10 mouse cellular contexts compared by ENCODE assay signal in genomic region chr8:120397444-120398411, GRCm38 (mm10).
DNase-seq lines count a peak whose midpoint lies in the region; ATAC-seq and TF ChIP-seq lines count a peak whose summit lies in the region.
"Had no signal": no experiment of that assay in that cellular context is flagged by ENCODE, and none has a peak within 500 bp of the region (broad histone marks: within the 10 kb centered on the region; RNA-seq: fewer than 3 reads in every experiment).

No protein-coding gene starts in this region.

- TF ChIP-seq RAD21 in MEL (IDR thresholded peaks at IDR 0.05; ENCODE audit: low read depth, low read length) = no peak; the same call in 1 of the 2 replicates

- H3K9me3 ChIP-seq in MEL (replicated peaks; ENCODE audit: insufficient read depth, low read length) = no peaks in the 10 kb centered on the region
- H3K9me3 ChIP-seq in embryonic facial prominence, embryonic 13.5 days = no peaks in the 10 kb centered on the region
- no peaks in the 10 kb centered on the region for H3K9me3 ChIP-seq in limb, embryonic 14.5 days (ENCODE audit: control insufficient read depth, low read length)
- no peaks in the 10 kb centered on the region for H3K9me3 ChIP-seq in midbrain, embryonic 12.5 days

- no peak for TF ChIP-seq POLR2A in MEL (IDR thresholded peaks at IDR 0.05; ENCODE audit: control insufficient read depth in 1 of 2, insufficient read depth in 1 of 2, low read depth in 1 of 2, low read length in 2 of 2, poor library complexity in 1 of 2)
- no peak for TF ChIP-seq POLR2A in limb, embryonic 14.5 days (IDR thresholded peaks at IDR 0.05; ENCODE audit: borderline replicate concordance, extremely low read depth, insufficient read depth, insufficient read length)

- H3K36me3 ChIP-seq in MEL (ENCODE audit: control insufficient read depth in 1 of 2, insufficient read depth in 2 of 2, low read length in 2 of 2) = no peaks in the 10 kb centered on the region
- no peaks in the 10 kb centered on the region for H3K36me3 ChIP-seq in embryonic facial prominence, embryonic 13.5 days
- H3K36me3 ChIP-seq in limb, embryonic 14.5 days (ENCODE audit: control insufficient read depth, insufficient read depth, low read length) = no peaks in the 10 kb centered on the region
- H3K36me3 ChIP-seq in midbrain, embryonic 12.5 days = no peaks in the 10 kb centered on the region

- 27% methylated on average over 15 of the region's 15 CpGs for WGBS in embryonic facial prominence, embryonic 13.5 days
- WGBS in limb, embryonic 14.5 days = 36% methylated on average over 15 of the region's 15 CpGs
- WGBS in midbrain, embryonic 12.5 days = 37% methylated on average over 15 of the region's 15 CpGs

- TF ChIP-seq EP300 in MEL (IDR thresholded peaks at IDR 0.05; ENCODE audit: low read depth in 1 of 2, low read length in 2 of 2) = 0 out of 4 replicates have a peak, but pooled peaks of 1 of the 2 experiments have one; percentile 9

- peak overlapping the region; percentile 17 to 30; a peak in 2 of 4 replicates for H3K4me3 ChIP-seq in MEL (ENCODE audit: control insufficient read depth in 1 of 2, insufficient read depth in 1 of 2, low read depth in 2 of 2, low read length in 2 of 2)
- no peak overlapping the region for H3K4me3 ChIP-seq in embryonic facial prominence, embryonic 13.5 days
- no peak overlapping the region for H3K4me3 ChIP-seq in limb, embryonic 14.5 days (replicated peaks; ENCODE audit: low read length)
- H3K4me3 ChIP-seq in midbrain, embryonic 12.5 days = no peak overlapping the region
- H3K4me3 ChIP-seq: myocyte had no signal

- H3K27ac ChIP-seq in MEL (ENCODE audit: control insufficient read depth, low read depth, low read length) = no peak overlapping the region
- peak overlapping the region; percentile 62 for H3K27ac ChIP-seq in embryonic facial prominence, embryonic 13.5 days
- H3K27ac ChIP-seq in limb, embryonic 14.5 days (replicated peaks; ENCODE audit: low read depth, low read length) = no peak overlapping the region
- peak overlapping the region; percentile 67 for H3K27ac ChIP-seq in midbrain, embryonic 12.5 days (replicated peaks)

- DNase-seq in MEL (ENCODE audit: low read depth, low spot score) = peak; percentile 61
- no peak for DNase-seq in limb, embryonic 14.5 days (ENCODE audit: low spot score)
- DNase-seq in gastrocnemius, adult 8-10 months (ENCODE audit: low spot score in 2 of 2) = no peak
- no peak for DNase-seq in cerebellum, adult 9-11 months
- no peak for DNase-seq in heart, postnatal 36 days
- no peak for DNase-seq in heart, adult 8-10 months (ENCODE audit: low spot score)

- no peaks in the 10 kb centered on the region for H3K79me2 ChIP-seq in MEL (ENCODE audit: control insufficient read depth, insufficient read depth, low read length, poor library complexity)

- ATAC-seq in embryonic facial prominence, embryonic 13.5 days (ENCODE audit: insufficient number of reproducible peaks, insufficient read depth, low FRiP score, low TSS enrichment, low read depth) = no peak
- ATAC-seq in limb, embryonic 14.5 days (ENCODE audit: low FRiP score, low read depth) = no peak
- peak; percentile 53 for ATAC-seq in midbrain, embryonic 12.5 days (ENCODE audit: low FRiP score, low read depth)
- ATAC-seq: intestine, embryonic 16.5 days had no signal

- TF ChIP-seq CTCF in MEL (IDR thresholded peaks at IDR 0.05 in 2 of 3, conservative IDR thresholded peaks at IDR 0.05 in 1 of 3; ENCODE audit: control insufficient read depth in 1 of 3, insufficient read depth in 1 of 3, low read depth in 2 of 3, low read length in 3 of 3, poor library complexity in 1 of 3, severe bottlenecking in 1 of 3) = no peak

- H3K4me1 ChIP-seq in MEL (ENCODE audit: control insufficient read depth in 1 of 2, insufficient read depth in 2 of 2, low read length in 2 of 2) = peaks cover 3 to 10% of the 10 kb centered on the region in 2 experiments; a peak in 3 of 4 replicates
- H3K4me1 ChIP-seq in embryonic facial prominence, embryonic 13.5 days = peaks cover 62% of the 10 kb centered on the region
- H3K4me1 ChIP-seq in limb, embryonic 14.5 days (ENCODE audit: control insufficient read depth, insufficient read depth, low read length) = peaks cover 25% of the 10 kb centered on the region
- H3K4me1 ChIP-seq in midbrain, embryonic 12.5 days = peaks cover 55% of the 10 kb centered on the region

- peak overlapping the region; percentile 41 for H3K9ac ChIP-seq in MEL (ENCODE audit: control insufficient read depth, low read depth, low read length, poor library complexity, severe bottlenecking)
- peak overlapping the region; percentile 12; the same call in 1 of the 2 replicates for H3K9ac ChIP-seq in embryonic facial prominence, embryonic 13.5 days
- 0 out of 2 replicates have a peak overlapping the region, but pooled peaks have one; percentile 28 for H3K9ac ChIP-seq in limb, embryonic 14.5 days (ENCODE audit: low read depth, low read length, severe bottlenecking)
- no peak overlapping the region for H3K9ac ChIP-seq in midbrain, embryonic 12.5 days (replicated peaks)

- H3K4me2 ChIP-seq in embryonic facial prominence, embryonic 13.5 days = peak overlapping the region; percentile 35
- H3K4me2 ChIP-seq in limb, embryonic 14.5 days (replicated peaks; ENCODE audit: low read depth, low read length, severe bottlenecking) = no peak overlapping the region
- peak overlapping the region; percentile 27 for H3K4me2 ChIP-seq in midbrain, embryonic 12.5 days (replicated peaks)

- intact Hi-C loops in heart, postnatal 36 days (cut with DNase I) = no loop called here

- no peaks in the 10 kb centered on the region for H3K27me3 ChIP-seq in MEL (ENCODE audit: control insufficient read depth in 1 of 2, insufficient read depth in 2 of 2, low read length in 2 of 2)
- H3K27me3 ChIP-seq in embryonic facial prominence, embryonic 13.5 days = no peaks in the 10 kb centered on the region
- H3K27me3 ChIP-seq in limb, embryonic 14.5 days (ENCODE audit: control insufficient read depth, insufficient read depth, low read length) = no peaks in the 10 kb centered on the region
- peaks cover 5% of the 10 kb centered on the region; the same call in 1 of the 2 replicates for H3K27me3 ChIP-seq in midbrain, embryonic 12.5 days

TF ChIP-seq in MEL, 35 proteins besides CTCF, POLR2A, EP300 and RAD21:
- peak; percentile 41; the same call in 1 of the 2 replicates for TF ChIP-seq ETS1 (IDR thresholded peaks at IDR 0.05; ENCODE audit: low read depth, low read length)
- TF ChIP-seq BHLHE40 (IDR thresholded peaks at IDR 0.05; ENCODE audit: borderline replicate concordance, low read depth, low read length) = no peak
- peak; percentile 90 for TF ChIP-seq MXI1 (IDR thresholded peaks at IDR 0.05; ENCODE audit: low read depth, low read length)
- 0 out of 2 replicates have a peak, but pooled peaks have one; percentile 35 for TF ChIP-seq MYC (IDR thresholded peaks at IDR 0.05; ENCODE audit: low read depth, low read length)
- TF ChIP-seq NRF1 (IDR thresholded peaks at IDR 0.05; ENCODE audit: insufficient read depth, low read depth, low read length, poor library complexity, severe bottlenecking) = peak; percentile 61
- peak; percentile 57 for TF ChIP-seq SIN3A (IDR thresholded peaks at IDR 0.05; ENCODE audit: low read length)
- TF ChIP-seq ELF1 (IDR thresholded peaks at IDR 0.05; ENCODE audit: low read depth, low read length) = no peak
- TF ChIP-seq MAX (IDR thresholded peaks at IDR 0.05; ENCODE audit: low read length) = peak; percentile 66

Comparison
In these comparisons a context has a peak if more than half of its experiments do, and no peak if none do; other contexts are left out.
1. H3K27ac ChIP-seq: peak in embryonic facial prominence, embryonic 13.5 days (single experiment) and midbrain, embryonic 12.5 days (single experiment); none in MEL (single experiment) and limb, embryonic 14.5 days (single experiment).
2. H3K4me3 ChIP-seq: peak in MEL (2 of 2); none in embryonic facial prominence, embryonic 13.5 days (single experiment), limb, embryonic 14.5 days (single experiment) and midbrain, embryonic 12.5 days (single experiment).